Mouse (Mus musculus) stomach, postnatal 0 days (tissue): ENCODE results near the gene Igfbp2. TPM values are rescaled to one million over a fixed set of nuclear protein-coding genes. Genes with fewer than 3 reads are reported as not detected.

ENCODE experiments used
- ATAC-seq: fragments of 200-750 bp; cut with Nextera tagmentation; 2 replicates; pipeline ENCODE4 v1.8.0; 2017; ENCODE audit not compliant: low FRiP score, low TSS enrichment
- DNase-seq: peaks from one replicate; pipeline ENCODE4 v3.0.0-alpha.2; 2016; ENCODE audit warnings: low spot score
- H3K27ac ChIP-seq: fragments of 300-500 bp; sonication (generic); replicated peaks from 2 replicates; pipeline ENCODE4 v1.5.1; 2014; ENCODE audit warnings: mild to moderate bottlenecking, control low read depth
- H3K27me3 ChIP-seq: fragments of 300-500 bp; sonication (generic); 2 replicates; pipeline ENCODE4 v1.6.1; 2014; ENCODE audit warnings: low read length; ENCODE audit not compliant: control insufficient read depth, insufficient read depth
- H3K36me3 ChIP-seq: fragments of 300-500 bp; sonication (generic); 2 replicates; pipeline ENCODE4 v1.6.1; 2014; ENCODE audit warnings: low read length, mixed read lengths; ENCODE audit not compliant: control insufficient read depth, insufficient read depth
- H3K4me1 ChIP-seq: fragments of 300-500 bp; sonication (generic); replicated peaks from 2 replicates; pipeline ENCODE4 v1.6.1; 2014; ENCODE audit warnings: antibody characterized with exemption; ENCODE audit not compliant: control insufficient read depth, insufficient read depth
- H3K4me2 ChIP-seq: fragments of 300-500 bp; sonication (generic); replicated peaks from 2 replicates; pipeline ENCODE4 v1.6.1; 2014; ENCODE audit warnings: low read depth, mild to moderate bottlenecking, control low read depth, moderate library complexity
- H3K4me3 ChIP-seq: fragments of 300-500 bp; sonication (generic); 2 replicates; pipeline ENCODE4 v1.5.1; 2014; ENCODE audit warnings: low read depth, low read length, control low read depth
- H3K9ac ChIP-seq: fragments of 300-500 bp; sonication (generic); 2 replicates; pipeline ENCODE4 v1.6.1; 2014; ENCODE audit warnings: mild to moderate bottlenecking, low read length, control low read depth, mixed read lengths
- H3K9me3 ChIP-seq: fragments of 300-500 bp; sonication (generic); 2 replicates; pipeline ENCODE4 v1.6.1; 2016; ENCODE audit warnings: low read length; ENCODE audit not compliant: control insufficient read depth
- CTCF ChIP-seq: IDR thresholded peaks from 2 replicates; pipeline ENCODE4 v1.5.1; 2016; ENCODE audit warnings: antibody characterized with exemption, low read depth, mild to moderate bottlenecking, moderate library complexity
- EP300 ChIP-seq: optimal IDR thresholded peaks from 2 replicates; pipeline ENCODE3; 2016; ENCODE audit warnings: antibody characterized with exemption
- WGBS: fragments of 180-500 bp; shearing (Covaris S2); extraction: QIAGEN DNeasy Blood & Tissue Kit; methylation state at CpG from one replicate; pipeline ENCODE4 v1.1.7; 2014; 5-methylcytosine and 5-hydroxymethylcytosine counted together
- polyA plus RNA-seq: library from polyadenylated mRNA; unstranded; fragments of >200 nt; fragmentation: Nextera tagmentation; extraction: Ambion mirVana; gene quantifications from 2 replicates; pipeline ENCODE4 v1.2.1, GENCODE M21; 2015

Igfbp2 gene
- polyA plus RNA-seq, 1 experiment from 2014 or later = 499 TPM

DNA sequence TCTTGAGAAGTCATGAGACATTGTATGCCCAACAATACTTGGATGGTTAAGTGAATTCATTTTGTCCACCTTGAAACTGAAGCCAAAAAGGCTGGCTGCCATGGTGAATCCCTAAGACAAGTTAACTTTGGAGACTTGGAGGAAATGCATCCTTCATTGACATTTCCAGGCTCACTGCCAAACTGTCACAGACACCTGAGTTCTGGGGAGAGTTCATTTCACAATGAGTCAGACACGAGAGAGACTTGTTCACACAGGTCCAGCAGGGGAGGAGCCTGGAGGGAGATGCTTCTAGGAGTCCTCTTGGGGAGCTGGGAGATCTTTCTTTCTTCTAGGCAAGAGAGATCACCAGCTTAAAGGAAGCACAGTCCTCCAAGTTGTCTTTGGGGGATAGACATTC, 63.6 kb downstream of the Igfbp2 start:
- no peak overlapping the region for H3K9ac ChIP-seq
- H3K4me2 ChIP-seq = no peak overlapping the region
- no peak overlapping the region for H3K4me3 ChIP-seq
- no peak for DNase-seq
- H3K36me3 ChIP-seq = no peaks in the 10 kb centered on the region
- peak; percentile 47; the same call in 1 of the 2 replicates for ATAC-seq
- no peaks in the 10 kb centered on the region for H3K9me3 ChIP-seq
- no peaks in the 10 kb centered on the region for H3K27me3 ChIP-seq
- TF ChIP-seq EP300 (no peak), CTCF (no peak)
- H3K4me1 ChIP-seq = 0 out of 2 replicates have a peak, but pooled peaks cover 3% of the 10 kb centered on the region
- 21% methylated on average over 1 of the region's 1 CpGs for WGBS
- H3K27ac ChIP-seq = no peak overlapping the region

DNA sequence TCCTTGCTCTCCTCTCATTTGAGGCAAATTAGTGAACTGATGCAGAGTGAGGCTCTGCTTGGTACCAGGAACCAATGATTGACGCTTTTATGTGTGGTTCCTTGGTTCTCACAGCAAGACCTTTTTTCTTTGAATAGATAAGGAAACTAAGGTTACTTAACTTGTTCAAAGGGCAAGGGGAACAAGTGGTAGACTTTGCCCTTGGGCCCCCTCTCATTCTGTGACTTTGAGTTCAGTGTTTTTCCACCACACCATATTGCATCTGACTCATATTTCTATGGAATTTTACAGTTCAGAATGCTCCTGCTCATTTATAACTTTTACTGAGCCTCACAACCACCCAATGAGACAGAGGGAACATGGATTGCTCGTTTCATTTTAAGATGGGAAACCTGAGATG, 71.5 kb downstream of the Igfbp2 start:
- 81% methylated on average over 2 of the region's 2 CpGs for WGBS
- no peak overlapping the region for H3K4me2 ChIP-seq
- no peaks in the 10 kb centered on the region for H3K9me3 ChIP-seq
- H3K4me3 ChIP-seq = no peak overlapping the region
- H3K4me1 ChIP-seq = no peaks in the 10 kb centered on the region
- no peak overlapping the region for H3K9ac ChIP-seq
- H3K27ac ChIP-seq = no peak overlapping the region
- ATAC-seq (peak; percentile 35; the same call in 1 of the 2 replicates), DNase-seq (no peak)
- no peaks in the 10 kb centered on the region for H3K27me3 ChIP-seq
- no peaks in the 10 kb centered on the region for H3K36me3 ChIP-seq
- TF ChIP-seq CTCF (no peak), EP300 (no peak)

Other genes starting within 250 kb of the Igfbp2 start
- 7.3 and 7.5 TPM in 2 replicates for gene Smarcal1, start 241.3 kb upstream of the Igfbp2 start, polyA plus RNA-seq
- not detected in 2 replicates for gene Ankar, start 123.9 kb upstream of the Igfbp2 start, polyA plus RNA-seq
- 2,096 and 2,231 TPM in 2 replicates for gene Rpl37a, start 113.2 kb upstream of the Igfbp2 start, polyA plus RNA-seq
- gene Igfbp5, start 50.4 kb downstream of the Igfbp2 start, polyA plus RNA-seq = 37.8 and 44.2 TPM in 2 replicates
- gene Tnp1, start 191.4 kb downstream of the Igfbp2 start, polyA plus RNA-seq = not detected in 2 replicates